Mouse (Mus musculus) lung, postnatal 0 days (tissue): ENCODE results near the gene Ube2a. TPM values are rescaled to one million over a fixed set of nuclear protein-coding genes. Genes with fewer than 3 reads are reported as not detected.

Experiments
- ATAC-seq: fragments of 200-750 bp; cut with Nextera tagmentation; 2 replicates; pipeline ENCODE4 v1.8.0; 2017; ENCODE audit warnings: moderate library complexity
- DNase-seq: peaks from one replicate; pipeline ENCODE4 v3.0.0-alpha.2; 2016; ENCODE audit warnings: low spot score
- H3K27ac ChIP-seq: fragments of 300-500 bp; sonication (generic); 2 replicates; pipeline ENCODE4 v1.5.1; 2014; ENCODE audit warnings: antibody characterized with exemption, mild to moderate bottlenecking, low read length, mixed read lengths
- H3K27me3 ChIP-seq: fragments of 300-500 bp; sonication (generic); replicated peaks from 2 replicates; pipeline ENCODE4 v1.6.1; 2014; ENCODE audit warnings: low read length, mixed read lengths; ENCODE audit not compliant: insufficient read depth
- H3K36me3 ChIP-seq: fragments of 300-500 bp; sonication (generic); 2 replicates; pipeline ENCODE4 v1.6.1; 2014; ENCODE audit warnings: low read length, mixed read lengths; ENCODE audit not compliant: insufficient read depth
- H3K4me1 ChIP-seq: fragments of 300-500 bp; sonication (generic); 2 replicates; pipeline ENCODE4 v1.6.1; 2014; ENCODE audit warnings: antibody characterized with exemption, low read depth, low read length, mixed read lengths; ENCODE audit not compliant: insufficient read depth
- H3K4me2 ChIP-seq: fragments of 300-500 bp; sonication (generic); replicated peaks from 2 replicates; pipeline ENCODE4 v1.6.1; 2014; ENCODE audit warnings: low read depth, mild to moderate bottlenecking, low read length, moderate library complexity, mixed read lengths
- H3K4me3 ChIP-seq: fragments of 300-500 bp; sonication (generic); 2 replicates; pipeline ENCODE4 v1.5.1; 2014; ENCODE audit warnings: low read depth, low read length
- H3K9ac ChIP-seq: fragments of 300-500 bp; sonication (generic); replicated peaks from 2 replicates; pipeline ENCODE4 v1.6.1; 2014; ENCODE audit warnings: low read depth, mild to moderate bottlenecking
- H3K9me3 ChIP-seq: fragments of 300-500 bp; sonication (generic); 2 replicates; pipeline ENCODE4 v1.6.1; 2016; ENCODE audit warnings: low read length, mixed read lengths
- CTCF ChIP-seq: IDR thresholded peaks from 2 replicates; pipeline ENCODE4 v1.5.1; 2016; ENCODE audit warnings: antibody characterized with exemption, mild to moderate bottlenecking
- EP300 ChIP-seq: IDR thresholded peaks from 2 replicates; pipeline ENCODE4 v1.6.1; 2016; ENCODE audit warnings: antibody characterized with exemption, mild to moderate bottlenecking, control low read depth
- whole genome bisulfite sequencing: fragments of 180-500 bp; shearing (Covaris S2); extraction: QIAGEN DNeasy Blood & Tissue Kit; methylation state at CpG from one replicate; pipeline ENCODE4 v1.1.7; 2014; 5-methylcytosine and 5-hydroxymethylcytosine counted together
- polyA plus RNA-seq: library from polyadenylated mRNA; unstranded; fragments of >200 nt; fragmentation: Nextera tagmentation; extraction: Ambion mirVana; gene quantifications from 2 replicates; pipeline ENCODE4 v1.2.1, GENCODE M21; 2015

Ube2a gene
- polyA plus RNA-seq, 1 experiment from 2014 or later = 189 TPM

GRCm38 (mm10) chrX:36911343-36911742 lies 37.6 kb downstream of the Ube2a start:
- 43% methylated on average over 12 of the region's 12 CpGs for WGBS
- ATAC-seq (no peak), DNase-seq (peak; percentile 56)

GRCm38 (mm10) chrX:36917749-36918148 lies 44.0 kb downstream of the Ube2a start:
- no peak overlapping the region for H3K27ac ChIP-seq
- WGBS = 55% methylated on average over 1 of the region's 1 CpGs
- H3K27me3 ChIP-seq = no peaks in the 10 kb centered on the region
- no peak overlapping the region for H3K9ac ChIP-seq
- DNase-seq = peak; percentile 19
- no peak for ATAC-seq
- H3K4me1 ChIP-seq = no peaks in the 10 kb centered on the region
- TF ChIP-seq CTCF = no peak
- no peak for TF ChIP-seq EP300
- H3K4me3 ChIP-seq = no peak overlapping the region
- H3K9me3 ChIP-seq = no peaks in the 10 kb centered on the region
- no peaks in the 10 kb centered on the region for H3K36me3 ChIP-seq
- no peak overlapping the region for H3K4me2 ChIP-seq

More at GRCm38 (mm10) chrX:36911343-36911742, 37.6 kb downstream of the Ube2a start:
- Histone ChIP-seq H3K36me3 (no peaks in the 10 kb centered on the region), H3K4me3 (no peak overlapping the region), H3K4me2 (no peak overlapping the region), H3K27ac (no peak overlapping the region), H3K27me3 (no peaks in the 10 kb centered on the region), H3K9me3 (no peaks in the 10 kb centered on the region), H3K9ac (no peak overlapping the region), H3K4me1 (no peaks in the 10 kb centered on the region)
- TF ChIP-seq CTCF = peak; percentile 76
- no peak for TF ChIP-seq EP300

- Histone ChIP-seq H3K9ac (no peak overlapping the region), H3K27ac (no peak overlapping the region), H3K4me1 (no peaks in the 10 kb centered on the region), H3K27me3 (no peaks in the 10 kb centered on the region), H3K4me2 (no peak overlapping the region), H3K4me3 (no peak overlapping the region), H3K9me3 (no peaks in the 10 kb centered on the region), H3K36me3 (no peaks in the 10 kb centered on the region)
- DNase-seq (no peak), ATAC-seq (no peak)
- TF ChIP-seq CTCF (no peak), EP300 (no peak)
- 83% methylated on average over 4 of the region's 4 CpGs for WGBS
Measured at GRCm38 (mm10) chrX:36921346-36921745, 47.6 kb downstream of the Ube2a start.

- H3K27me3 ChIP-seq = no peaks in the 10 kb centered on the region
- H3K4me2 ChIP-seq = no peak overlapping the region
- ATAC-seq (no peak), DNase-seq (no peak)
- no peak overlapping the region for H3K27ac ChIP-seq
- no peaks in the 10 kb centered on the region for H3K9me3 ChIP-seq
- no peak overlapping the region for H3K4me3 ChIP-seq
- H3K36me3 ChIP-seq = no peaks in the 10 kb centered on the region
- no peaks in the 10 kb centered on the region for H3K4me1 ChIP-seq
- WGBS = 79% methylated on average over 4 of the region's 4 CpGs
- TF ChIP-seq EP300 (no peak), CTCF (no peak)
- H3K9ac ChIP-seq = no peak overlapping the region
Measured at GRCm38 (mm10) chrX:36928791-36929190, 55.1 kb downstream of the Ube2a start.

GRCm38 (mm10) chrX:36929694-36930093 lies 56.0 kb downstream of the Ube2a start:
- Histone ChIP-seq H3K4me1 (no peaks in the 10 kb centered on the region), H3K4me3 (no peak overlapping the region), H3K9ac (no peak overlapping the region), H3K4me2 (no peak overlapping the region), H3K9me3 (no peaks in the 10 kb centered on the region), H3K27ac (no peak overlapping the region), H3K27me3 (no peaks in the 10 kb centered on the region), H3K36me3 (no peaks in the 10 kb centered on the region)
- no peak for ATAC-seq
- TF ChIP-seq EP300 (no peak), CTCF (no peak)
- DNase-seq = no peak
- WGBS = 62% methylated on average over 4 of the region's 4 CpGs

GRCm38 (mm10) chrX:36930574-36930973 lies 56.9 kb downstream of the Ube2a start:
- TF ChIP-seq EP300 = no peak
- peak; percentile 59 for TF ChIP-seq CTCF
- Histone ChIP-seq H3K4me3 (no peak overlapping the region), H3K9me3 (no peaks in the 10 kb centered on the region), H3K4me2 (no peak overlapping the region), H3K9ac (no peak overlapping the region), H3K27ac (no peak overlapping the region), H3K4me1 (no peaks in the 10 kb centered on the region), H3K27me3 (no peaks in the 10 kb centered on the region), H3K36me3 (no peaks in the 10 kb centered on the region)
- 48% methylated on average over 1 of the region's 1 CpGs for WGBS
- ATAC-seq = no peak
- no peak for DNase-seq

Other genes starting within 250 kb of the Ube2a start
- 1.6 and 1.7 TPM in 2 replicates for gene Akap17b, start 228.5 kb upstream of the Ube2a start, polyA plus RNA-seq
- 2.1 and 2.6 TPM in 2 replicates for gene Slc25a43, start 130.2 kb upstream of the Ube2a start, polyA plus RNA-seq
- gene Slc25a5, start 78.2 kb upstream of the Ube2a start, polyA plus RNA-seq = 576 and 678 TPM in 2 replicates
- 21.2 and 23.9 TPM in 2 replicates for gene C330007P06Rik, start 211 bp downstream of the Ube2a start, polyA plus RNA-seq
- gene Nkrf, start 29.0 kb downstream of the Ube2a start, polyA plus RNA-seq = 0.97 and 1.0 TPM in 2 replicates
- 4.8 and 6.4 TPM in 2 replicates for gene Sept6, start 117.9 kb downstream of the Ube2a start, polyA plus RNA-seq
- not detected in 2 replicates for gene Sowahd, start 174.9 kb downstream of the Ube2a start, polyA plus RNA-seq
- 416 and 436 TPM in 2 replicates for gene Rpl39, start 211.5 kb downstream of the Ube2a start, polyA plus RNA-seq
- gene Upf3b, start 236.4 kb downstream of the Ube2a start, polyA plus RNA-seq = 10.8 and 11.7 TPM in 2 replicates